ENCODE assay signal across 9 mouse cellular contexts in genomic region chr17:48976611-48977022, GRCm38 (mm10). TPM values are rescaled to one million over a fixed set of nuclear protein-coding genes. Genes with fewer than 3 reads are reported as not detected.
DNase-seq lines count a peak whose midpoint lies in the region; ATAC-seq and TF ChIP-seq lines count a peak whose summit lies in the region.
"Had no signal": no experiment of that assay in that cellular context is flagged by ENCODE, and none has a peak within 500 bp of the region (broad histone marks: within the 10 kb centered on the region; RNA-seq: fewer than 3 reads in every experiment).

No protein-coding gene starts in this region.

- H3K4me1 ChIP-seq in midbrain, postnatal 0 days (ENCODE audit: insufficient read depth, low read length): peaks cover 17% of the 10 kb centered on the region

- no peak overlapping the region for H3K4me2 ChIP-seq in midbrain, postnatal 0 days (ENCODE audit: low read depth, low read length, poor library complexity, severe bottlenecking)

- no peak for TF ChIP-seq CTCF in midbrain, postnatal 0 days (IDR thresholded peaks at IDR 0.05)

- 0 out of 2 replicates have a peak overlapping the region, but pooled peaks have one; percentile 51 for H3K27ac ChIP-seq in midbrain, postnatal 0 days (ENCODE audit: low read depth, low read length)

- 18% methylated on average over 5 of the region's 5 CpGs for WGBS in midbrain, postnatal 0 days

- no peak overlapping the region for H3K9ac ChIP-seq in midbrain, postnatal 0 days (replicated peaks; ENCODE audit: low read length, poor library complexity, severe bottlenecking)

- no peak overlapping the region for H3K4me3 ChIP-seq in midbrain, postnatal 0 days (ENCODE audit: low read depth, low read length)

- no peaks in the 10 kb centered on the region for H3K9me3 ChIP-seq in midbrain, postnatal 0 days (ENCODE audit: low read length)

- intact Hi-C loops in heart, postnatal 25 days (cut with DNase I): no loop called here

- no peaks in the 10 kb centered on the region for H3K27me3 ChIP-seq in midbrain, postnatal 0 days (ENCODE audit: insufficient read depth, low read length)

- H3K36me3 ChIP-seq in midbrain, postnatal 0 days (ENCODE audit: insufficient read depth, low read length): no peaks in the 10 kb centered on the region

- DNase-seq in embryo, embryonic 11 days: peak; percentile 57
- DNase-seq in frontal cortex, adult 2 months (ENCODE audit: extremely low spot score in 1 of 2, low spot score in 1 of 2): peak; percentile 62 to 80
- DNase-seq in left cerebral cortex, adult 11 months (ENCODE audit: low spot score): peak; percentile 58
- peak; percentile 70 for DNase-seq in midbrain, postnatal 0 days (ENCODE audit: low spot score)
- no peak for DNase-seq in heart, postnatal 25 days (ENCODE audit: low spot score)
- DNase-seq in cerebellum, adult 11 months: no peak
- no peak for DNase-seq in kidney, postnatal 10 days
- no peak for DNase-seq in lung, postnatal 25 days (ENCODE audit: low spot score)

- peak; percentile 50 for ATAC-seq in midbrain, postnatal 0 days (ENCODE audit: low FRiP score)

RNA-seq across cellular contexts. Expression of gene Lrfn2, which starts 44.4 kb away (rescaled TPM):
- 11.1 and 11.8 TPM in 2 replicates for polyA plus RNA-seq in frontal cortex, adult 2 months (2012; rRNA removed)
- total RNA-seq in midbrain, postnatal 0 days (2014; rRNA removed): 31.3 and 40.7 TPM in 2 replicates
- polyA plus RNA-seq in midbrain, postnatal 0 days (2015; fragmentation: Nextera tagmentation; extraction: Ambion mirVana): 14.9 and 17.3 TPM in 2 replicates
- total RNA-seq in heart, postnatal 25 days (2021): under 1 TPM; 0.48 to 0.70 TPM
- total RNA-seq: hematopoietic stem cell, adult 5-6 weeks had no signal

Comparison
In these comparisons a context has a peak if more than half of its experiments do, and no peak if none do; other contexts are left out.
1. DNase-seq: peak in embryo, embryonic 11 days (single experiment), frontal cortex, adult 2 months (2 of 2), left cerebral cortex, adult 11 months (single experiment) and midbrain, postnatal 0 days (single experiment); none in heart, postnatal 25 days (single experiment), cerebellum, adult 11 months (single experiment), kidney, postnatal 10 days (single experiment) and lung, postnatal 25 days (single experiment).
2. RNA of gene Lrfn2, which starts 44.4 kb away (total RNA-seq): 31.3 to 40.7 TPM in midbrain, postnatal 0 days; 0.48 to 0.70 TPM in heart, postnatal 25 days; every median in the first group is over 10 times any median in the second.